Mouse (Mus musculus): Measurements from ENCODE around the gene Creld1.

- no peak for TF ChIP-seq CTCF (IDR thresholded peaks at IDR 0.05; ENCODE audit: extremely low read depth, insufficient read length, insufficient replicate concordance, low read depth, low read length)
- TF ChIP-seq POLR2A (IDR thresholded peaks at IDR 0.05; ENCODE audit: low read depth, low read length), result no peak
Measured at GRCm38 (mm10) chr6:113468512-113468911, 14.6 kb upstream of the Creld1 start.

All from small intestine, adult 2 months (tissue).